Mouse (Mus musculus) activated CD4-positive, CD25-positive, alpha-beta regulatory T cell, adult 4 months (primary cell): ENCODE results near the gene Wwp2. TPM values are rescaled to one million over a fixed set of nuclear protein-coding genes. Genes with fewer than 3 reads are reported as not detected.

Experiments
- ATAC-seq: one replicate; pipeline ENCODE4 v1.8.0; 2017
- polyA plus RNA-seq, 2 experiments: library from polyadenylated mRNA; unstranded; fragments of 100-300 nt; shearing (Covaris generic); gene quantifications; one replicate each; pipeline ENCODE4 v1.2.1; 2017

Gene Wwp2
- polyA plus RNA-seq, 2 experiments from 2014 or later, result 82.0 to 116 TPM

DNA sequence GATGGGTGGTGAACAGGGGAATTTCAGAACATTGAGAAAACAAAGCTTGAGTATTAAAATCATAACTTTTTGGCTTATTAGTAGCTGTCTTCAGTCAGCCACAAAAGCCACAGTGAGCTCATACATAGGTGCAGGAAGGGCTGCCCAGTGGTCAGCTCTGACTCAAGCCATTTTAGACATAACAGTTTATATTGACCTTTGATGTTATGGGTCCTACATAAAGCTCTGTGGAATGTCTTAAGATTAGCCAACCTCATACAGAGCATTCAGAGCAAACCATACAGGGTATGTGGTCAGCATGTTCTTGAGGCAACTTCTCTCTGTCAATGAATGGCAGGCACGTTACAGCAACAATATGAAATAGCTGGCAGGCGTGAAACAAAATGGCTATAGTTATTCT is 134.9 kb downstream of the Wwp2 start:
- no peak for ATAC-seq

DNA sequence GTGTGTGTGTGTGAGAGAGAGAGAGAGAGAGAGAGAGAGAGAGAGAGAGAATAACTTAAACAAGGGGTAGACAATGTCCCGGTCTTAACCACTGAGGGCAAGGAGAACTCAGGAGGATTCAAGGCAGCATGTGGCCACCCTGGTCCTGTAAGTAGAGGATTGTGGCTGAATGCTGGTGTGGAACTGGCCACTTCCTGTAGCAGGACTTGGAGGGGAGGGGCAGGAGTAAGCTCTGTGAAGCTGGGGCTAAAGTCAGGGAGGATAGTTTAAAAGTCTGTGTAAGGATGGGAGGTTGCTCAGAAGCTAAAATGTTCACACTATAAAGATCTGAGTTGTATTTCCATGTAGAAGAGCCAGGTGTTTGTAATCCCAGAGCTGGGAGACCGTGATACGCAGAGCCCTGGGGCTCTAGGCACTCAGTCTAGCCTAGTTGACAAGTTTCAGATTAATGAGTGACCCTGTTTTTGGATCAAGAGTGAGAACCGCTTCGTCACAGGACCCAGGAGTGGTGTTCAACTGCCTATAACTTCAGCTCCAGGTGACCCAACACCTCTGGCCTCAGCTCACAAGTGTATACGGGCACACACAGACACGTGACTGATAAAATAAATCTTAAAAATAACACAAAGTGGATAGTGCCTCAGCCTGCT is 135.4 kb downstream of the Wwp2 start:
- ATAC-seq, result no peak

DNA sequence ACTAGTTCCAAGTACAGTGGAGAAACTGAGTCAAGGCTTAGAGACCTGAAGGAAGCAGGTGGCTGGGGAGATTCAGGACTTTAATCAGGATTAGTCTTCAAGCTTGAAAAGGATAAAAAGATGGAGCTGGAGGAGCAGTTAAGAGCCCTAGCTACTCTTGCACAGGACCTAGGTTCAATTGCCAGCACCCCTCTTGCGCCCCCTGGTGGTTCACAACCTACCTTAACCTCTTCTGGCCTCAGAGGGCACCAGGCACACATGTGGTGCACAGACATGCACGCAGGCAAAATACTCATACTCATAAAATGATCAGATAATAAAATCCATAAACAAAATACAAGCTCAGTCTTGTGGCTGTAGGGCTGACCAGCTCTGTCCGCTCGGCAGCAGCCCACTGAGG is 136.3 kb downstream of the Wwp2 start:
- peak; percentile 75 for ATAC-seq

DNA sequence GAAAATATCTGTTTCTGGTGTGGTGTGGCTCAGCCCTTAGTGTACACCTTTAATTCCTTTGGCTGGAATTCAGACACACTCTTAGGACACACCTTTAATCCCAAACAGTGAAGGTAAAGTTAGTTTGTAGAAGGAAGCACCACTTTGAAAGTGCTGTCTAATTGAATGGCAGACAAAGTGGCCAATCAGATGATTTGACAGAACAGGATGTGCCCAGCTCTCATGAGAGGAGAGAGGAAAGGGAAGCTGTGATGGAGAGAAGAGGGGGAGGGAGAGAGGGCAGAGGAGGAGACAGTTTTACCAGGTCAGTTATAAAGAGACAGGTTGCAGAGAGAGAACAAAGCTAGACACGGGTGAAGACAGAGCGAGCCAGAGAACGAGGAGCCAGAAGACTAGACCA is 138.6 kb downstream of the Wwp2 start:
- no peak for ATAC-seq

DNA sequence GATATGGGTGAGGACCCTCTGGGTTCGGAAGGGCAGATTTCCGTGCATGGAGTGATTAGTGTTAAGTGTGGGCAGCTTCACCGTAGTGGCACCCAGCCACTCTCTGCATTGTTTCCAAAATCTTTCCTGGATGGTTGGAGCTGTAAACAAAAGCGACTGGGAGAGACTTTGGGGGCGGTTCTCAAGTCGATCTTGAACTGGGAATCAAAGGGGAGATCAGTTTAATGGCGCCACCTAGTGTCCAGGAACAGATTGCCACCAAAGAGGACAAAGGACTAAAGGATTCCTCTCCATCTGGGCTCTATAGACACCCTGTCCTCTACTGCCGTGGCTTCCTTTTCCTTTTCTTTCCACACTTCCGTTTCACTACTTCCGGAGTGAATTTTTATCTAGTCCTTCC is 140.5 kb downstream of the Wwp2 start:
- ATAC-seq, result peak; percentile 45

DNA sequence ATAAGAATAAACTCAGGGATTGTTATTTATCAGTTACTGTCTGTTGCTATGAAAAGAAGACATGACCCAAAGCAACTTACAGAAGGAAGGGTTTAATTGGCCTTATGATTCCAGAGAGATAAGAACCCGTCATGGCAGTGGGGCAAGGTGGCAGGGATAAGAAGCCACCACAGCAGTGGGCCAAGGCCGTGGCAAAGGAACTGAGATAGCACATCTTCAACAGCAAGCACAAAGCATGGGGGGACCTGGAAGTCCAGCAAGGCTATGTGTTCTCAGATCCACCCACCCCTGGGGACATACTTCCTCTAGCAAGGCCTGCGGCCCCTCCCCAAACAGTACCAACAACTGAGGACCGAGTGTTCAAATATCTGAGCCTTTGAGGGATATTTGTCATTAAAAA is 141.5 kb downstream of the Wwp2 start:
- ATAC-seq, result no peak

DNA sequence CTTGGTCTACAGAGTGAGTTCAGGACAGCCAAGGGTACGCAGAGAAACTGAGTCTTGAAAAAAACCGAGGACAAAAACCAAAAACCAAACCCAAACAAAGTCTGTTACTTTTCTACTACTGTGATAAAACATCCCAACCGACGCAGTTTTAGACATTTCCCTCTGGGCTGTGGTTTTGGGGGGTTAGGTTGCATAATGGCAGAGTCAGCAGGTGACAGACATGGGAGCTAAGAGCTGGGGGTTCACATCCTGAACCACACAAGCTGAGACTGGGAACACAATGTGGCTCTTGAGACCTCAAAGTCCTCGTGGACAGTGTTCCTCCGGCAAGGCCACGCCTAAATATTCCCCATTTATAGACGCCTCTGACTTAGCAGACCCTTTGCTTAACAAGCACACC is 142.0 kb downstream of the Wwp2 start:
- no peak for ATAC-seq

DNA sequence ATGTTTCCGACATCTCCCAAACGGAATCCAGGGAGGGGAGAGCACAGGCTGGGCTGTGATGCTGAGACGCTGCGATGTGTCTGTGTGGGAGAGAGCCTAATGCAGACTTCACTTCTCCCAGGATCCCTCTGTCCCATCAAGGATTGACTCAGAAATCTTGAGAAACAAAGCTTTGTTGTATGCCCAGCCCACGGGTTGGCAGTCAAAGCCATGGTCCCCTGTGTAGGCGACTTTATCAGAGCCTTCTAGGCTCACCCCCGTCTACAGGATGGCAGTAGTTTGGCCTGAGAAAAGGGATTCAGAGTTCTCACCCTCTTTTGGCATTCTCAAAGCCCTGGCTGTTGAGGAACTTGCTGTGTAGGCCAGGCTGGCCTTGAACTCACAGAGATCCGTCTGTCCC is 142.4 kb downstream of the Wwp2 start:
- no peak for ATAC-seq

DNA sequence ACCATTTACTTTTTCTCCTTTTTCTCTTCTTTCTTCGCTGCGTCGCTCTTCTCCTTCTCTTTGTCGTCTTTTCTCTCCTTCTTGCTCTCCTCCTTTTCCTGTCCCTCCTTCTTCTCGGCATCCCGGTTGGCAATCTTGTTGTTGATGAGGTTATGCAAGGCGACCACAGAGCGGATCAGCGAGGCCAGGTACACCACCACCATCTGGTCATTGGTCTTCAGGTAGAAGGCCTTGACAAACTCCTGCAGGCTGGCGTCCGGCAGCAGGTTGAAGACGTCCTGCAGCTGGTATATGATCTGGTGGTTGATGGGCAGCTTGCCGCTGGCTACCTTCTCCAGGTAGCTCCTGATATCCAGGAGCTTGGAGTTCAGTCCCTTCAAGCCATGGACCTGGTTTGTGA is 144.7 kb downstream of the Wwp2 start:
- ATAC-seq, result no peak

DNA sequence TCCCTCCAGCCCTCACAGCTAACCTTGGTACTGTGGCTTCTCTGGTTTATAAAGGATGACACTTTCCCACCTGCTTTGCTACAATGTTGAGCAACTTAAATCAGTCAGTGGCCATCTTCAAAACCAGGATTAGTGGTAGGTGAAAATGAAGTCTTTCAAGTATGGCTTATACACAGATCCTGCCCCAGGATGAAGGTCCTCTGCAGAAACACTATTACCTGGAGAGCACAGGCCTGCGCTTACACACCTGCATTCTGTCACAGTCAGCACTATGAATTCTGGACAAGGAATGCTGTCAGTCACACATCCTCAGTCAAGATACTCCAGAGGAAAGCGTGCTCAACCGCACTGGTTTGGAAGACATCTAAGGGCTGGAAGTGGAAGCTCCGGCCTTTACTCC is 145.4 kb downstream of the Wwp2 start:
- ATAC-seq, result no peak

DNA sequence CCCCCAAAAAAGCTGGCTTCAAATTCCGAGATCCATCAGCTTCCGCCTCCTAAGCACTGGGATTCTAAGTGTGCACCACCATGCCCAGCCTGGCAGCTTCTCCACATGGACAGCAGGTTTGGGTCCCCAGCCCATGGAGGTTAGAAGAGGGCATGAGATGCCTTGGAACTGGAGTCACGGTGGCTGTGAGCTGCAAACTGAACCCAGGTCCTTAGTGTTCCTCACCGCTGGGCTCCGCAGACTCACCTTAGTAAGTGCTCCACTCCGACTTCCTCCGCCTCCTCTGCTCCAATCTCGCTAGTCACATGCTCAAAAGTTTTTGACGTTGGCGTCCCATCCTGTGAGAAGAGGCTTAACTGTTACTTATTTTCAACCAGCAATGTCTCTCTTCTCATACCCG is 146.0 kb downstream of the Wwp2 start:
- no peak for ATAC-seq

DNA sequence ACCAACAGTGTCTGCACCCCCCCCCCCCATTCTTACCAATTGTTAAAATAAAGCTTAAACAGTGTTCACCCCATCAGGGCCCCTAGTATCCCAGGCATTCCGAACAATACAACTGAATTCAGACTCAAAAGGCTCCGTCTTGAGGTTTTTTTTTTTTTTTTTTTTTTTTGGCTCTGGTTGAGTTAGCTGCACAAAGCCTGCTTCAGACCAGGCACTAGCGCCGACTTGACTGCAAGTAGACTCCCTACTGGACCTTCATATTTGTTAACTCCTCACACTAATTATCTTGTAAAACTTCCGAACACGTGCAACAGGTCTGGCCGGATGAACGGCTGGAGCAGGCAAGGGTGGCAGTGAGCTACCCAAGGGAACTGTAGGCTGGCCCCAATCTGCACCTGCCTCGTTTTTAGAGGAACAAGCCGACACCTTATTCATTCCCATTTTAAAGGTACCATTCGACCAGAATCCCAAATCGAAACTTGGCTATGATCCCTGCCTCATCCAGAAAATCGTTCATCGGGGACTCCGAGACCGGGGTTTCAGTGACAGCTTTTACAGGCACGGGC is 151.3 kb downstream of the Wwp2 start:
- ATAC-seq, result peak; percentile 8

DNA sequence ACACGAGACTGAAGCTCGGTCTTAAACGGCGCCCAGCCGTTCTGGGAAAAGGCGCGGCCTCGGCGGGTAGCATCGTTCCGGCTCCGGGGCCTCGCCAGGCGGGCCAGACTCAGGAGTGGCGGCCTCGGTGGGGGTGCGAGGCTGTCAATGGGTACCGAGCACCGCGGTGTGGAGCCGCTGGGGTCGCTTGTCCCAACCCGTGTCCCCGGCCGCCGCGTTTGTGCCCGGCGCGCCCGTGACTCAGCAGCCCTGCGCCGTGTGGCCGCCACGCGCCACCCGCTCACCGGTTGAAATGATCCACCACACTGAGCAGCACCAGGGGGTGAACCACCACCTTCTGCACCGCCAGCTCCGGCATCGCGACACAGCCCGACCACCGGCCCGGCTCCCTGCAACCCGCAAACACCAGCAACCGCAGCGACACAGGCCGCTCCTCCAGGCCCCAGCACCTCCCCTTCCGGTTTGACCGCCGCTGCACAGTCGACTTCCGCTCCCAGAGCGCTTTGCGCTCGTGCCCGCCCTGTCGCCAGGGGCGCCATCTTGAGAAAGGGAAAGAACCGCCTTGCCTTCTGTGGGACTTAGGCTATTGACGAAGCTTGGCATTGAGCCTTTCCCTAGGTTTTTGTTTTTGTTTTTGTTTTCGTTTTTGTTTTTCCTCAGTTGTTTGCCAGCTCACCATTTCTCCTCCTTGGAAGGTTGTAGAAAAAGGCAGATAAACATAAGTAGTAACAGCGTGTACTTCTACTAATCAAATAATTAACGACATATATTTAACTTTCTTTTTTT is 152.0 kb downstream of the Wwp2 start, which contains the start of gene Psmd7:
TSS of gene Psmd7 (minus strand) at position 470 of the 786 bp plus-strand sequence.
- peak; percentile 94 for ATAC-seq

DNA sequence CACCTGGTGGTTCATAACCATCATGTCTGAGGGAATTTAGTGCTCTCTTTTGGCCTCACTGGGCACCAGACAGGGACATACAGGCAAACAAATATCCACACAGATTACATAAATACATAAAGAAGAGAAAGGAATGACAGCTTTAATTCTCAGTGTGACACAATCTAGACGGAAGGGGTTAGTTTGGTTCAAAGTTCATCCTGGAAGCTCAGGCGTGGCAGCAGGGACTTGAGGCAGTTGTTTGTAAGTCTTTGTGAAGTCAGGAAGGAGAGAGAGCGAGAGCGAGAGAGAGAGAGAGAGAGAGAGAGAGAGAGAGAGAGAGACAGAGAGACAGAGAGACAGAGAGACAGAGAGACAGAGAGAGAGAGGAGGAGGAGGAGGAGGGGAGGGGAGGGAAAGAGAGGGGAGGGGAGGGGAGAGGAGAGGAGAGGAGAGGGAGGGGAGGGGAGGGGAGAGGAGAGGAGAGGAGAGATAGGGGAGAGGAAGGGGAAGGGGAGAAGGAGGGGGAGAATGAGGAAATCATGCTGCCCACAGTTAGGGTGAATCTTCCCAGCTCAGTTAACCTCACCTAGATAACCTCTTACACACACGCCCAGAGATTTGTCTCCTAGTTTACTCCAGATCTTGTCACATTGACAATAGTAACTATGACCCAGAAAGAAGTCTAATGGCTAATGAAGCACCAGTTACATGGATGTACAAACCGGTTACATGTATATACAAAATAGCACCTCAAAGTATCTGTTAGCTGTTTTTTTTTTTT is 158.0 kb downstream of the Wwp2 start:
- ATAC-seq, result no peak

DNA sequence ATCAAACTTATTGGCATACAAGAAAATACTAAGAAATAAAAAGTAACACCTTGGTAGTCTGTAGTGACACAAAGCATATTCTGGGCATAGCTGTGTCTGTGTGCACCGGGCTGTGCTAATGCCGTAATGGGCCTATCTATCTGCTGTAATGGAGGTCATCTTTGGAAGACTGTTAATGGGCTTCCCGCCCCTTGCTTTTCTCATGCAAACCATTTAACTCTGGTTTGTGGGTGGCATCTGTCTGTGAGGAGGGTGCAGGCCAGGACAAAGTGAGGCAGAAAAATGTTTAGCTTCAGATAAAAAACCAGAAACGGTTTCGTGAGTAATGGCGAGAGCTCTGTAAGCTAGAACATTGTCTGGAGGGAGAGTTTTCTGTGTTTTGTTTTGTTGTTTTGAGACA is 158.7 kb downstream of the Wwp2 start:
- ATAC-seq, result no peak

DNA sequence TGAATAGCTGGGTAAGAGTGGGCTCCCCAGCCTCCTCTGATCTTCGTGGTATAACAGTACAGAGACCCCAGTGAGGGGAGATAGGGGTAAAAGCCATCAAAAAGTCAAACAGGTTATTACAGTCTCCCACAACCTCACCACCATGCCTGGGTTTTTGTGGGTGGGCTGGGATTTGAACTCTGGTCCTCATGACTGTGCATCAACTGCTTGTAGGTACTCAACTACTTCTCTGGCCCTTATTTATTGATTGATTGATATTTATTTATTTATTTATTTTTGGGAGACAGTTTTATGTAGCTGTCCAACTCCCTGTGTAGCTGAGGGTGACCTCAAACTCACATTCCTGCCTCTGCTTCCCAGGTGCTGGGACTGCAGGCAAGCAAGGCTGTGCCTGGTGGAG is 161.6 kb downstream of the Wwp2 start:
- no peak for ATAC-seq

DNA sequence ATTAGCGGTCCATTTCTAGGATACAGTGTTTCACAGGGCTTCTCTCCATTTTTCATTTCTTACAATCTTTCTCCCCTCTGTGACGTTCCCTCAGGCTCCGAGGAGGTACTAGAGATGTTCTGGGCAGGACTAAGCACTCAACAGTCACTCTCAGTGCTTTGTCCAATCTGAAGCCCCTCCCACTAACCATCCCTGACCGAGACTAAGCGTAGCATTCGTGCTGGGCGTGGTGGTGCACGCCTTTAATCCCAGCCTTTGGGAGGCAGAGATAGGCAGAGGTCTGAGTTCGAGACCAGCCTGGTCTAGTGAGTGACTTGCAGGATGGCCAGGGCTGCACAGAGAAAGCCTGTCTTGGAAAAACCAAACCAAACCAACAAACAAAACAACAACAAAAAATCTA is 163.5 kb downstream of the Wwp2 start:
- no peak for ATAC-seq

DNA sequence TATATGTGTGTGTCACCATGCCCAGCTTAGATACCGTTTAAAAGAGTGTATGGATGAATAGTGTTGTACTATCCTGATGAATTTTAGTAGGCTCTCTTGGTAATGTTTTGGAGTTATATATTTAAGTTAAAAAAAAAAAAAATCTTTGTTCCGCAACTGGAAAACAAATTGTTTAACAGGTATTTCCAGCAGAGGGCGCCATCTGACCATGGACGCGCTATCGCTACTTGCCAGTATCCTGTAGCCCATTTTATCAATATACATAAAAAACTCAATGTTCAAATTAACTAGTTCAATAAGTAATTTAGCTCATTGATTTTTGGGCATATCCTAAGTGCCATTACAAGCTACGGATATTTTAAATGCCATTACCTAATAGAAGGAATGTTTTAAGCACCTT is 166.9 kb downstream of the Wwp2 start:
- ATAC-seq, result peak; percentile 36

Other genes with a start within 250 kb of the Wwp2 start
- 10 to 100 TPM; 13.4 to 16.4 TPM for gene Nfat5, start 142.9 kb upstream of the Wwp2 start, polyA plus RNA-seq
- gene Nqo1, start 33.2 kb upstream of the Wwp2 start, polyA plus RNA-seq, result 1 to 10 TPM; 2.1 to 4.2 TPM
- 10 to 100 TPM; 56.2 to 62.4 TPM for gene Nob1, start 11.3 kb upstream of the Wwp2 start, polyA plus RNA-seq
- gene Psmd7, start 152.1 kb downstream of the Wwp2 start, polyA plus RNA-seq, result 100 to 1,000 TPM; 113 to 143 TPM